Mouse (Mus musculus) stomach, postnatal 0 days (tissue): Measurements from ENCODE around the gene Hbq1b. TPM values are rescaled to one million over a fixed set of nuclear protein-coding genes. Genes with fewer than 3 reads are reported as not detected.
"Not testable (repeated sequence)": the region's sequence is repeated elsewhere in the genome, so short reads cannot be mapped to it uniquely, and the experiment has no call there.

Experiments used
- ATAC-seq: fragments of 200-750 bp; cut with Nextera tagmentation; 2 replicates; pipeline ENCODE4 v1.8.0; 2017; ENCODE audit not compliant: low FRiP score, low TSS enrichment
- DNase-seq: peaks from one replicate; pipeline ENCODE4 v3.0.0-alpha.2; 2016; ENCODE audit warnings: low spot score
- H3K27ac ChIP-seq: fragments of 300-500 bp; sonication (generic); replicated peaks from 2 replicates; pipeline ENCODE4 v1.5.1; 2014; ENCODE audit warnings: mild to moderate bottlenecking, control low read depth
- H3K27me3 ChIP-seq: fragments of 300-500 bp; sonication (generic); 2 replicates; pipeline ENCODE4 v1.6.1; 2014; ENCODE audit warnings: low read length; ENCODE audit not compliant: control insufficient read depth, insufficient read depth
- H3K36me3 ChIP-seq: fragments of 300-500 bp; sonication (generic); 2 replicates; pipeline ENCODE4 v1.6.1; 2014; ENCODE audit warnings: low read length, mixed read lengths; ENCODE audit not compliant: control insufficient read depth, insufficient read depth
- H3K4me1 ChIP-seq: fragments of 300-500 bp; sonication (generic); replicated peaks from 2 replicates; pipeline ENCODE4 v1.6.1; 2014; ENCODE audit warnings: antibody characterized with exemption; ENCODE audit not compliant: control insufficient read depth, insufficient read depth
- H3K4me2 ChIP-seq: fragments of 300-500 bp; sonication (generic); replicated peaks from 2 replicates; pipeline ENCODE4 v1.6.1; 2014; ENCODE audit warnings: low read depth, mild to moderate bottlenecking, control low read depth, moderate library complexity
- H3K4me3 ChIP-seq: fragments of 300-500 bp; sonication (generic); 2 replicates; pipeline ENCODE4 v1.5.1; 2014; ENCODE audit warnings: low read depth, low read length, control low read depth
- H3K9ac ChIP-seq: fragments of 300-500 bp; sonication (generic); 2 replicates; pipeline ENCODE4 v1.6.1; 2014; ENCODE audit warnings: mild to moderate bottlenecking, low read length, control low read depth, mixed read lengths
- H3K9me3 ChIP-seq: fragments of 300-500 bp; sonication (generic); 2 replicates; pipeline ENCODE4 v1.6.1; 2016; ENCODE audit warnings: low read length; ENCODE audit not compliant: control insufficient read depth
- CTCF ChIP-seq: IDR thresholded peaks from 2 replicates; pipeline ENCODE4 v1.5.1; 2016; ENCODE audit warnings: antibody characterized with exemption, low read depth, mild to moderate bottlenecking, moderate library complexity
- EP300 ChIP-seq: optimal IDR thresholded peaks from 2 replicates; pipeline ENCODE3; 2016; ENCODE audit warnings: antibody characterized with exemption
- WGBS: fragments of 180-500 bp; shearing (Covaris S2); extraction: QIAGEN DNeasy Blood & Tissue Kit; methylation state at CpG from one replicate; pipeline ENCODE4 v1.1.7; 2014; 5-methylcytosine and 5-hydroxymethylcytosine counted together
- polyA plus RNA-seq: library from polyadenylated mRNA; unstranded; fragments of >200 nt; fragmentation: Nextera tagmentation; extraction: Ambion mirVana; gene quantifications from 2 replicates; pipeline ENCODE4 v1.2.1, GENCODE M21; 2015

The Hbq1b gene
- polyA plus RNA-seq, 1 experiment from 2014 or later = 0.18 TPM

GRCm38 (mm10) chr11:32271178-32271577 is 15.6 kb upstream of the Hbq1b start:
- Histone ChIP-seq H3K27ac (no peak overlapping the region), H3K4me2 (no peak overlapping the region), H3K9ac (no peak overlapping the region), H3K36me3 (no peaks in the 10 kb centered on the region), H3K27me3 (no peaks in the 10 kb centered on the region), H3K4me1 (peaks cover 3% of the 10 kb centered on the region; the same call in 1 of the 2 replicates), H3K9me3 (no peaks in the 10 kb centered on the region), H3K4me3 (no peak overlapping the region)
- no peak for TF ChIP-seq CTCF
- TF ChIP-seq EP300 = no peak
- ATAC-seq (no peak), DNase-seq (no peak)
- WGBS = 38% methylated on average over 4 of the region's 4 CpGs

- Histone ChIP-seq H3K9ac (no peak within 1 kb of the TSS), H3K27me3 (no peaks in the 10 kb centered on the region), H3K4me1 (no peaks in the 10 kb centered on the region), H3K4me2 (no peak within 1 kb of the TSS), H3K4me3 (no peak within 1 kb of the TSS), H3K9me3 (no peaks in the 10 kb centered on the region), H3K27ac (no peak within 1 kb of the TSS), H3K36me3 (no peaks in the 10 kb centered on the region)
- no peak for ATAC-seq
- no peak for TF ChIP-seq EP300
- no peak for TF ChIP-seq CTCF
- 74% methylated on average over 3 of the region's 3 CpGs for WGBS
- DNase-seq = no peak
These were observed 10.4 kb upstream of the Hbq1b start, which contains the start of gene Hba-x for GRCm38 (mm10) chr11:32276347-32276746. Gene Hba-x, plus strand, starts transcription at chr11:32276400.

GRCm38 (mm10) chr11:32277736-32278457 is 8.9 kb upstream of the Hbq1b start:
- no peak overlapping the region for H3K4me2 ChIP-seq
- no peaks in the 10 kb centered on the region for H3K27me3 ChIP-seq
- H3K36me3 ChIP-seq = no peaks in the 10 kb centered on the region
- no peak for DNase-seq
- 61% methylated on average over 21 of the region's 21 CpGs for WGBS
- no peak for TF ChIP-seq CTCF
- no peak overlapping the region for H3K4me3 ChIP-seq
- no peaks in the 10 kb centered on the region for H3K9me3 ChIP-seq
- no peak for ATAC-seq
- no peak overlapping the region for H3K27ac ChIP-seq
- H3K9ac ChIP-seq = no peak overlapping the region
- H3K4me1 ChIP-seq = no peaks in the 10 kb centered on the region

GRCm38 (mm10) chr11:32278458-32278957 is 8.3 kb upstream of the Hbq1b start:
- no peak overlapping the region for H3K27ac ChIP-seq
- no peak for DNase-seq
- TF ChIP-seq CTCF (no peak), EP300 (no peak)
- H3K4me3 ChIP-seq = no peak overlapping the region
- WGBS = 79% methylated on average over 12 of the region's 12 CpGs
- H3K36me3 ChIP-seq = no peaks in the 10 kb centered on the region
- no peaks in the 10 kb centered on the region for H3K9me3 ChIP-seq
- ATAC-seq = no peak
- no peak overlapping the region for H3K9ac ChIP-seq
- no peaks in the 10 kb centered on the region for H3K4me1 ChIP-seq
- H3K4me2 ChIP-seq = no peak overlapping the region
- no peaks in the 10 kb centered on the region for H3K27me3 ChIP-seq

- H3K9me3 ChIP-seq = no peaks in the 10 kb centered on the region
- no peaks in the 10 kb centered on the region for H3K36me3 ChIP-seq
- H3K4me2 ChIP-seq = no peak overlapping the region
- TF ChIP-seq EP300 = no peak
- TF ChIP-seq CTCF = no peak
- H3K27ac ChIP-seq = no peak overlapping the region
- no peaks in the 10 kb centered on the region for H3K27me3 ChIP-seq
- H3K4me3 ChIP-seq = no peak overlapping the region
- WGBS = 51% methylated on average over 2 of the region's 2 CpGs
- H3K9ac ChIP-seq = no peak overlapping the region
- H3K4me1 ChIP-seq = no peaks in the 10 kb centered on the region
- DNase-seq (no peak), ATAC-seq (no peak)
These were observed 6.1 kb upstream of the Hbq1b start for GRCm38 (mm10) chr11:32280646-32281045.

GRCm38 (mm10) chr11:32281416-32282144 is 5.2 kb upstream of the Hbq1b start:
- Histone ChIP-seq H3K9me3 (no peaks in the 10 kb centered on the region), H3K27me3 (no peaks in the 10 kb centered on the region), H3K4me1 (no peaks in the 10 kb centered on the region), H3K4me2 (no peak overlapping the region), H3K4me3 (no peak overlapping the region), H3K36me3 (no peaks in the 10 kb centered on the region), H3K27ac (no peak overlapping the region), H3K9ac (no peak overlapping the region)
- 71% methylated on average over 1 of the region's 1 CpGs for WGBS
- DNase-seq (no peak), ATAC-seq (no peak)
- TF ChIP-seq CTCF = no peak
- no peak for TF ChIP-seq EP300

GRCm38 (mm10) chr11:32283091-32283777 is 3.5 kb upstream of the Hbq1b start, which contains the start of gene Hba-a1:
Gene Hba-a1, plus strand, starts transcription at chr11:32283511.
- H3K4me3 ChIP-seq, H3K4me1 ChIP-seq, H3K27me3 ChIP-seq, H3K36me3 ChIP-seq, H3K9me3 ChIP-seq, H3K9ac ChIP-seq, DNase-seq, H3K4me2 ChIP-seq, H3K27ac ChIP-seq: not testable (repeated sequence)
- 100% methylated on average over 1 of the region's 5 CpGs for WGBS
- peak; percentile 28; the same call in 1 of the 2 replicates for ATAC-seq

GRCm38 (mm10) chr11:32284582-32284981 is 2.2 kb upstream of the Hbq1b start:
- H3K27me3 ChIP-seq, H3K4me3 ChIP-seq, H3K4me1 ChIP-seq, H3K4me2 ChIP-seq, H3K9me3 ChIP-seq, H3K9ac ChIP-seq, H3K36me3 ChIP-seq, ATAC-seq, H3K27ac ChIP-seq, DNase-seq: not testable (repeated sequence)
- WGBS = 56% methylated on average over 2 of the region's 2 CpGs
